Mouse (Mus musculus): Measurements from ENCODE around the gene Otol1. TPM values are rescaled to one million over a fixed set of nuclear protein-coding genes. Genes with fewer than 3 reads are reported as not detected.

Gene Otol1
- polyA plus RNA-seq (2015; fragmentation: Nextera tagmentation; extraction: Ambion mirVana): not detected in 2 replicates

GRCm38 (mm10) chr3:70007313-70007712, at the start of gene Otol1:
Gene Otol1 (plus strand): TSS chr3:70007613.

Other genes with a start within 250 kb of the Otol1 start
- gene Sptssb, start 147.7 kb upstream of the Otol1 start, polyA plus RNA-seq (2015; fragmentation: Nextera tagmentation; extraction: Ambion mirVana): 0.08 and 0.13 TPM in 2 replicates